Mouse (Mus musculus) liver, embryonic 16.5 days (tissue): ENCODE measurements around the gene Cmtm1. TPM values are rescaled to one million over a fixed set of nuclear protein-coding genes. Genes with fewer than 3 reads are reported as not detected.

Experiments
- ATAC-seq: fragments of 200-750 bp; cut with Nextera tagmentation; 2 replicates; pipeline ENCODE4 v1.8.0; 2017; ENCODE audit warnings: low read depth, mild to moderate bottlenecking, moderate number of reproducible peaks, moderate library complexity
- H3K27ac ChIP-seq: fragments of 300-500 bp; sonication (generic); 2 replicates; pipeline ENCODE4 v1.5.1; 2014; ENCODE audit warnings: mild to moderate bottlenecking, low read length
- H3K27me3 ChIP-seq: fragments of 300-500 bp; sonication (generic); 2 replicates; pipeline ENCODE4 v1.6.1; 2014; ENCODE audit warnings: low read depth, low read length, mixed read lengths; ENCODE audit not compliant: control insufficient read depth, insufficient read depth
- H3K36me3 ChIP-seq: fragments of 300-500 bp; sonication (generic); 2 replicates; pipeline ENCODE4 v1.6.1; 2014; ENCODE audit warnings: mild to moderate bottlenecking; ENCODE audit not compliant: control insufficient read depth, insufficient read depth
- H3K4me1 ChIP-seq: fragments of 300-500 bp; sonication (generic); 2 replicates; pipeline ENCODE4 v1.6.1; 2014; ENCODE audit warnings: low read depth, low read length, mixed read lengths; ENCODE audit not compliant: control insufficient read depth
- H3K4me2 ChIP-seq: fragments of 300-500 bp; sonication (generic); 2 replicates; pipeline ENCODE4 v1.6.1; 2014; ENCODE audit warnings: low read depth, low read length, mixed read lengths
- H3K4me3 ChIP-seq: fragments of 300-500 bp; sonication (generic); 2 replicates; pipeline ENCODE4 v1.5.1; 2014; ENCODE audit warnings: low read depth, mild to moderate bottlenecking, low read length
- H3K9ac ChIP-seq: fragments of 300-500 bp; sonication (generic); 2 replicates; pipeline ENCODE4 v1.6.1; 2014; ENCODE audit warnings: low read depth, low read length
- H3K9me3 ChIP-seq: fragments of 300-500 bp; sonication (generic); replicated peaks from 2 replicates; pipeline ENCODE4 v1.6.1; 2016; ENCODE audit warnings: low read length; ENCODE audit not compliant: control insufficient read depth
- WGBS: fragments of 180-500 bp; shearing (Covaris S2); extraction: QIAGEN DNeasy Blood & Tissue Kit; methylation state at CpG from one replicate; pipeline ENCODE4 v1.1.7; 2014; ENCODE audit not compliant: insufficient replicate concordance; 5-methylcytosine and 5-hydroxymethylcytosine counted together
- polyA plus RNA-seq: library from polyadenylated mRNA; unstranded; fragments of >200 nt; fragmentation: Nextera tagmentation; extraction: Ambion mirVana; gene quantifications from 2 replicates; pipeline ENCODE4 v1.2.1, GENCODE M21; 2015

Gene Cmtm1
- polyA plus RNA-seq, 1 experiment from 2014 or later = not detected

- H3K27ac ChIP-seq = no peak overlapping the region
- no peak overlapping the region for H3K4me2 ChIP-seq
- H3K9me3 ChIP-seq = no peaks in the 10 kb centered on the region
- H3K4me1 ChIP-seq = no peaks in the 10 kb centered on the region; the same call in 1 of the 2 replicates
- H3K36me3 ChIP-seq = no peaks in the 10 kb centered on the region
- H3K9ac ChIP-seq = no peak overlapping the region
- ATAC-seq = no peak
- H3K27me3 ChIP-seq = peaks cover 11% of the 10 kb centered on the region; the same call in 1 of the 2 replicates
- WGBS = 49% methylated on average over 5 of the region's 5 CpGs
- H3K4me3 ChIP-seq = no peak overlapping the region
These were observed 32.5 kb upstream of the Cmtm1 start for GRCm38 (mm10) chr8:104342426-104342825.

- Histone ChIP-seq H3K4me3 (peak overlapping the region; percentile 61), H3K27me3 (peaks cover 11% of the 10 kb centered on the region; the same call in 1 of the 2 replicates), H3K4me2 (peak overlapping the region; percentile 60; the same call in 1 of the 2 replicates), H3K9me3 (no peaks in the 10 kb centered on the region), H3K9ac (no peak overlapping the region), H3K4me1 (no peaks in the 10 kb centered on the region; the same call in 1 of the 2 replicates), H3K36me3 (no peaks in the 10 kb centered on the region), H3K27ac (peak overlapping the region; percentile 15; the same call in 1 of the 2 replicates)
- ATAC-seq = no peak
- 47% methylated on average over 6 of the region's 6 CpGs for WGBS
These were observed 31.7 kb upstream of the Cmtm1 start for GRCm38 (mm10) chr8:104341678-104342077.

DNA sequence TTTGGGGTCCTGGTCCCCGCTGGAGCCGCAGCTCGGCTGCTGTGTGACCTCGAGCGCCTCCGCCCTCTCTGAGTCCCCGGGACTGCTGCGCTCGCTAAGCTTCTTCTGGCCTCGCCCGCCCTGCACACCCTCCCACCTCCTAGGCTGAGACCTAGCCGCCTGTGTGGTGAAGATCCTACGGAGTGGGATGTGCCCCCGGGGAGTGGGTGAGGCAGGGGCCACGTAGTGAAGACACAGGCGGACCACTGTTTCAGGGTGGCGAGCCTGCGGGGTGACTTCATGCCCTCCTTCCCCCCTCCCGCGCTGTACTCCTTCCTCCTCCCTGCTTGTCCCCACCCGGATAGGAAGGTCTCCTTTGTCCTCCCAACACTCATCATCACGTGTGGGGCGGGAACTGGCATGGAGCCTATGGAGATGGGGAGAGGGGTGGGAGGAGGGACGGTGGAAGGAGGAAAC is 31.2 kb upstream of the Cmtm1 start:
- WGBS = 4% methylated on average over 24 of the region's 24 CpGs
- Histone ChIP-seq H3K9ac (peak overlapping the region; percentile 59), H3K27me3 (peaks cover 11% of the 10 kb centered on the region; the same call in 1 of the 2 replicates), H3K36me3 (no peaks in the 10 kb centered on the region), H3K4me2 (peak overlapping the region; percentile 60), H3K4me1 (no peaks in the 10 kb centered on the region; the same call in 1 of the 2 replicates), H3K9me3 (no peaks in the 10 kb centered on the region), H3K4me3 (peak overlapping the region; percentile 61), H3K27ac (peak overlapping the region; percentile 54)
- peak; percentile 38 for ATAC-seq

DNA sequence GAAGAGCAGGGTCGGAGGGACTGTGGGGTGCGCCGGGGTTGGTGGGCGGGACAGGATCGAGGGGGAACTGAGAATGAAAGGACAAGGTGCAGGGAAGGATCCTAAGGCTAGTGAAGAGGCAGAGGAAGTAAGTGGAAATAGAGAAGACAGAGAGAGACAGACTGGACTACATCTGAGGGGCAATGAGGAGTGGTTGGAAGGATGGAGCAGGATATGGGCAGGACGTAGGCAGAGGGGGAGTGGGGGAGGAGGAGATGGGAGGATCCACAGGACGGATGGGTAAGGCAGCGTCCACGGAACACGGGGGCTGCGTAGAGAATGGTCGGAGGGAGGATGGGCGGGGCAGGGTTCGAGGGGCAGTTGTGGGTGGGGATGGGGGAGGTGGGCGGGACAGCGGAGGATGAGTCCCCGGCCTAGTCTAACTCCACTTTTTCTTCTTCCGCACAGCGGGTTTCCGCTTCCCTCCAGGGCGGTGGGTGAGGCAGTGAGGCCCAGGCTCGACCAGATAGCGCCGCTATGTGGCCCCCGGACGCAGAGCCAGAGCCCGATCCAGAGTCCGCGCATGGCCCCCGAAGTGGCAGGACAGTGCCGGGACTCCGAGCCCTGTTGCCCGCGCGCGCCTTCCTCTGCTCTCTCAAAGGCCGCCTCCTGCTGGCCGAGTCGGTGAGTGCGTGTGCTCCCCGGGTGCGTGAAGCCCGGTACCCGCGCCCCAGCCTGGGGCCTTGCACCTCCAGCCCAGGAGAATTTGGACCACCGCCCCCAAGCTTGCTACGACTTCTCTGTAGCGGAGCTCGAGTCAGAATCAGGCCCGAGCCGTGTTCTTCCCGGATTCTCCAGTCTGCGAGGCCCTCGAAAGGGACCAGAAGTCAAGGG is 30.5 kb upstream of the Cmtm1 start:
- no peaks in the 10 kb centered on the region for H3K36me3 ChIP-seq
- no peaks in the 10 kb centered on the region; the same call in 1 of the 2 replicates for H3K4me1 ChIP-seq
- H3K4me2 ChIP-seq = peak overlapping the region; percentile 60
- H3K9ac ChIP-seq = peak overlapping the region; percentile 59
- no peaks in the 10 kb centered on the region for H3K9me3 ChIP-seq
- ATAC-seq = peak; percentile 62
- WGBS = under 1% methylated on average over 51 of the region's 54 CpGs
- peaks cover 11% of the 10 kb centered on the region; the same call in 1 of the 2 replicates for H3K27me3 ChIP-seq
- H3K27ac ChIP-seq = peak overlapping the region; percentile 54
- H3K4me3 ChIP-seq = peak overlapping the region; percentile 61

GRCm38 (mm10) chr8:104339983-104340232 is 30.0 kb upstream of the Cmtm1 start:
- ATAC-seq = no peak
- H3K9ac ChIP-seq = peak overlapping the region; percentile 59; the same call in 1 of the 2 replicates

GRCm38 (mm10) chr8:104339229-104339982 is 29.5 kb upstream of the Cmtm1 start, which contains the start of gene Cmtm3:
Gene Cmtm3 (plus strand): TSS chr8:104339410.
- ATAC-seq = no peak
- peak within 1 kb of the TSS; percentile 60 for H3K4me2 ChIP-seq
- H3K27me3 ChIP-seq = peaks cover 11% of the 10 kb centered on the region; the same call in 1 of the 2 replicates
- peak within 1 kb of the TSS; percentile 53 for H3K27ac ChIP-seq
- peak within 1 kb of the TSS; percentile 61 for H3K4me3 ChIP-seq
- no peaks in the 10 kb centered on the region for H3K36me3 ChIP-seq
- H3K9ac ChIP-seq = peak within 1 kb of the TSS; percentile 59; the same call in 1 of the 2 replicates
- no peaks in the 10 kb centered on the region; the same call in 1 of the 2 replicates for H3K4me1 ChIP-seq
- WGBS = 25% methylated on average over 16 of the region's 18 CpGs
- no peaks in the 10 kb centered on the region for H3K9me3 ChIP-seq

More at GRCm38 (mm10) chr8:104339983-104340232, 30.0 kb upstream of the Cmtm1 start:
- Histone ChIP-seq H3K9me3 (no peaks in the 10 kb centered on the region), H3K27me3 (peaks cover 11% of the 10 kb centered on the region; the same call in 1 of the 2 replicates), H3K4me1 (no peaks in the 10 kb centered on the region; the same call in 1 of the 2 replicates), H3K4me3 (peak overlapping the region; percentile 61), H3K27ac (peak overlapping the region; percentile 53; the same call in 1 of the 2 replicates), H3K4me2 (peak overlapping the region; percentile 60), H3K36me3 (no peaks in the 10 kb centered on the region)
- WGBS = 5% methylated on average over 6 of the region's 6 CpGs

DNA sequence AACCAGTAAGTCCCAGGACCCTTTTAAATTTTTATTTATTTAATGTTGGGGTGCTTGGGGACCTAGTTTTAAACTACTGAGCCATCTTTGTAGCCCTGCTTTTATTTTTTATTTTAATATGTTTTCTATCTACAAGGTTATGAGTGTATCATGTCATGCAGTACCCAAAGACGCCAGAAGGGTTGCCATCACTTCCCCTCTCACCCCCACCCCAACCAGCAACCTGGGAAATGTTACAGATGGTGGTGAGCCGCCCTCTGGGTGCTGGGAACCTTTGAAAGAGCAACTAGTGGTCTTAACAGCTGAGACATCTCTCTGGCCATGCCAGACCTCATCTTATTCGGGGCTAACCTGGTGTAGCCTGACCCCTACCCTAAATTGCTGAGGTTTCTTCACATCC is 27.9 kb upstream of the Cmtm1 start:
- no peaks in the 10 kb centered on the region for H3K9me3 ChIP-seq
- no peak overlapping the region for H3K27ac ChIP-seq
- 33% methylated on average over 3 of the region's 3 CpGs for WGBS
- H3K36me3 ChIP-seq = no peaks in the 10 kb centered on the region
- no peak overlapping the region for H3K9ac ChIP-seq
- no peak overlapping the region for H3K4me3 ChIP-seq
- peaks cover 11% of the 10 kb centered on the region; the same call in 1 of the 2 replicates for H3K27me3 ChIP-seq
- H3K4me1 ChIP-seq = peaks cover 5% of the 10 kb centered on the region; the same call in 1 of the 2 replicates
- H3K4me2 ChIP-seq = no peak overlapping the region
- ATAC-seq = no peak

DNA sequence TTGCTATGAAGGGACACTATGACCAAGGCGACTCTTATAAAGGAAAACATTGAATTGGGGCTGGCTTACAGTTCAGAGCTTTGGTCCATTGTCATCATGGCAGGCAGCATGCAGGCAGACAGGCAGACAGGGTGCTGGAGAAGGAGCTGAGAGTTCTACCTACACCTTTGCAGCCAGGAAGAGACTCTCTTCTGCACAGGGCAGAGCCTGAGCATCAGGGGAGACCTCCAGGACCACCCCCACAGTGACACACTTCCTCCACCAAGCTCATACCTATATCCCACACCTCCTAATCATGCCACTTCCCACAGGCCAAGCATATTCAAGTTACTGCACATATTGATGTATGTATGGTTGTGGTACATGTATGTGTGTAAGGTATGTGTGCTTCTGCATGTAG is 26.9 kb upstream of the Cmtm1 start:
- H3K27me3 ChIP-seq = peaks cover 11% of the 10 kb centered on the region; the same call in 1 of the 2 replicates
- peaks cover 7% of the 10 kb centered on the region; the same call in 1 of the 2 replicates for H3K4me1 ChIP-seq
- no peak overlapping the region for H3K27ac ChIP-seq
- ATAC-seq = no peak
- H3K4me2 ChIP-seq = no peak overlapping the region
- no peaks in the 10 kb centered on the region for H3K9me3 ChIP-seq
- H3K4me3 ChIP-seq = no peak overlapping the region
- H3K36me3 ChIP-seq = no peaks in the 10 kb centered on the region
- H3K9ac ChIP-seq = no peak overlapping the region
- WGBS = 56% methylated on average over 1 of the region's 1 CpGs
